Mouse (Mus musculus) midbrain, embryonic 16.5 days (tissue): ENCODE data around the gene Sergef. TPM values are rescaled to one million over a fixed set of nuclear protein-coding genes. Genes with fewer than 3 reads are reported as not detected.

Experiments
- ATAC-seq: fragments of 200-750 bp; cut with Nextera tagmentation; 2 replicates; pipeline ENCODE4 v1.8.0; 2017; ENCODE audit warnings: moderate TSS enrichment
- H3K27ac ChIP-seq: fragments of 300-500 bp; sonication (generic); 2 replicates; pipeline ENCODE4 v1.5.1; 2014; ENCODE audit warnings: mild to moderate bottlenecking, low read length, mixed read lengths
- H3K27me3 ChIP-seq: fragments of 300-500 bp; sonication (generic); 2 replicates; pipeline ENCODE4 v1.6.1; 2014; ENCODE audit warnings: low read depth, low read length, mixed read lengths; ENCODE audit not compliant: control insufficient read depth, insufficient read depth
- H3K36me3 ChIP-seq: fragments of 300-500 bp; sonication (generic); 2 replicates; pipeline ENCODE4 v1.6.1; 2014; ENCODE audit warnings: mild to moderate bottlenecking, low read length, moderate library complexity, mixed read lengths; ENCODE audit not compliant: control insufficient read depth, insufficient read depth
- H3K4me1 ChIP-seq: fragments of 300-500 bp; sonication (generic); 2 replicates; pipeline ENCODE4 v1.6.1; 2014; ENCODE audit warnings: mild to moderate bottlenecking, low read length, mixed read lengths; ENCODE audit not compliant: control insufficient read depth, insufficient read depth
- H3K4me2 ChIP-seq: fragments of 300-500 bp; sonication (generic); 2 replicates; pipeline ENCODE4 v1.6.1; 2014; ENCODE audit warnings: mild to moderate bottlenecking, low read length, mixed read lengths
- H3K4me3 ChIP-seq: fragments of 300-500 bp; sonication (generic); 2 replicates; pipeline ENCODE4 v1.5.1; 2014; ENCODE audit warnings: low read depth, mild to moderate bottlenecking, low read length, moderate library complexity, mixed read lengths
- H3K9ac ChIP-seq: fragments of 300-500 bp; sonication (generic); 2 replicates; pipeline ENCODE4 v1.6.1; 2014; ENCODE audit warnings: low read depth, low read length, mixed read lengths
- H3K9me3 ChIP-seq: fragments of 300-500 bp; sonication (generic); replicated peaks from 2 replicates; pipeline ENCODE4 v1.6.1; 2014; ENCODE audit warnings: mild to moderate bottlenecking, low read length, mixed read lengths; ENCODE audit not compliant: control insufficient read depth, poor library complexity, severe bottlenecking
- WGBS: fragments of 180-500 bp; shearing (Covaris S2); extraction: QIAGEN DNeasy Blood & Tissue Kit; methylation state at CpG from one replicate; pipeline ENCODE4 v1.1.7; 2014; 5-methylcytosine and 5-hydroxymethylcytosine counted together
- polyA plus RNA-seq: library from polyadenylated mRNA; unstranded; fragments of >200 nt; fragmentation: Nextera tagmentation; extraction: Ambion mirVana; gene quantifications from 2 replicates; pipeline ENCODE4 v1.2.1, GENCODE M21; 2015

Gene Sergef
- polyA plus RNA-seq, 1 experiment from 2014 or later = 45.8 TPM

DNA sequence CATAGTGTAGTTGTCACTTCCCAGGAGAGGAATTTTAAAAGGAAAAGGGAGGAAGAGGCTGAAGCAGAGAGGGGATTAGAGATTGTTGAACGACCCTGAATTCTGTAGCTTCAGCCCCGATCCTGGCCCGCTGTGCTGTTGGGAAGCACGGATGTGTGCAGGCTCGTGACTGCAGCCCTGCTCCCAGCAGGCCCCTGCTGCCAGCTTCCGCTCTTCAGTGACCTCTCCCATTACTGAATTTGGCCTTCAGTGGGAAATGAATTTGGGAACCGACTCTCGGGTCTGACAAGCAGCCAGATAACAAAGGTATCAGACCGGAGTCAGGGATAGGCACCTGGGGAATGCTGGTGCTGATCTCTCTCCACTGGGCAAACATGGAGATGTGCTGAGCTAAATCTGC, 166.5 kb downstream of the Sergef start:
- H3K27me3 ChIP-seq = no peaks in the 10 kb centered on the region
- H3K9ac ChIP-seq = peak overlapping the region; percentile 32; the same call in 1 of the 2 replicates

DNA sequence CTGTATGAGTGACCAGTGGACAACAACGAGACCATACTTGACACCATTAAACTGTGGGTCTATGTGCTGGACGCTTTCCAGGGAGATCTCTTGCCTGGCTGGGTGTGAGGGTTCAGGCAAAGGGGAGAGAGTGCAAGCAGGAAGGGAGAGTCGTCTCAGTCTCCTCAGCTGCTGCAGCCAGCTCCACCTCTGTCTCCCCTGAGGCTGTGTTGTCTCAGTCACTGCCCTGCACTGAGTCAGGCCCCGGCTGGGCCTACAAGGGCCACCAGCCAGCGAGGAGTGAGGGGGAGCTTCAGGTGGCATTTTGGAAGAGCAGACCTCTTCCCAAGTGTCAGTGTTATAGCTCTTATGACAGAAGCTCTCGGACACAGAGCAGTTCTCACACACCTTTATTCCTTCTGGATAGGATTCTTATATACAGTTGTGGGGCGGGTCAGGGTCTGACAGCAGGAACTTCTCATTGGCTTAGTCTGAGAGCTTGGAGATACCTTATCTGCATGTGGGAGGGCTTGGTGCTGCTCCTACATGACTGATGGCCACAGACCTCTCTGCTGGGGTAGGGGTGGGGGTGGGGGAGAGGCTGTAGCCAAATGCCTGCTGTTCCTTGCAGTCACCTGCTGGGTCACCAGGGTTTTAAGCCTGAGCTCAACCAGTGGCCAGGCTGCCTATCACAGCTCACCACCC, 168.4 kb downstream of the Sergef start:
- no peaks in the 10 kb centered on the region for H3K9me3 ChIP-seq
- no peak overlapping the region for H3K4me3 ChIP-seq
- no peaks in the 10 kb centered on the region for H3K27me3 ChIP-seq
- H3K9ac ChIP-seq = no peak overlapping the region
- no peaks in the 10 kb centered on the region for H3K36me3 ChIP-seq
- no peak overlapping the region for H3K27ac ChIP-seq
- ATAC-seq = no peak
- H3K4me2 ChIP-seq = no peak overlapping the region
- H3K4me1 ChIP-seq = peaks cover 12% of the 10 kb centered on the region
- 76% methylated on average over 7 of the region's 7 CpGs for WGBS

More for the DNA sequence above, 166.5 kb downstream of the Sergef start:
- 16% methylated on average over 9 of the region's 9 CpGs for WGBS
- no peaks in the 10 kb centered on the region for H3K9me3 ChIP-seq
- ATAC-seq = peak; percentile 61; the same call in 1 of the 2 replicates
- no peaks in the 10 kb centered on the region for H3K36me3 ChIP-seq
- no peak overlapping the region for H3K4me3 ChIP-seq
- peak overlapping the region; percentile 34; the same call in 1 of the 2 replicates for H3K27ac ChIP-seq
- no peak overlapping the region for H3K4me2 ChIP-seq
- H3K4me1 ChIP-seq = peaks cover 9% of the 10 kb centered on the region

DNA sequence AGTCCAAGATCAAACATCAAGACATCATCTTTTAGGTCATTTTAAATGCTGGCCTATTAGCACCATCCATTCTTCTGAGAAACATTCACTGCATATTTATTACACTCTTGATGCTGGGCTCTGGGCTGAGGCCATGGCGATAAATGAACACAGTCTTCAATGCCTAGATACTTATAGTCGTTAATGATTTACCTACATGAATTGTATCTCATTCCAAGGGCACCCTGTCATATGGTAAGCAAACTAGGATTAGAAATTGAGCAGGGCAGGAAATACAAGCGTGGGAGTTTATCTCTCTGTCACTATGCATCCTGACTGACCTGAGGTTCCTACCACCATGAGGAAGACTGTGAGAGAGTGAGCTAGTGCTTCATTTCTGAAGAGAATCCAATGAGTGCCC, 170.1 kb downstream of the Sergef start:
- H3K9me3 ChIP-seq = no peaks in the 10 kb centered on the region
- 92% methylated on average over 3 of the region's 3 CpGs for WGBS
- H3K4me2 ChIP-seq = no peak overlapping the region
- H3K27me3 ChIP-seq = no peaks in the 10 kb centered on the region
- ATAC-seq = no peak
- H3K9ac ChIP-seq = no peak overlapping the region
- H3K27ac ChIP-seq = no peak overlapping the region
- H3K36me3 ChIP-seq = no peaks in the 10 kb centered on the region
- peaks cover 14% of the 10 kb centered on the region for H3K4me1 ChIP-seq
- no peak overlapping the region for H3K4me3 ChIP-seq

DNA sequence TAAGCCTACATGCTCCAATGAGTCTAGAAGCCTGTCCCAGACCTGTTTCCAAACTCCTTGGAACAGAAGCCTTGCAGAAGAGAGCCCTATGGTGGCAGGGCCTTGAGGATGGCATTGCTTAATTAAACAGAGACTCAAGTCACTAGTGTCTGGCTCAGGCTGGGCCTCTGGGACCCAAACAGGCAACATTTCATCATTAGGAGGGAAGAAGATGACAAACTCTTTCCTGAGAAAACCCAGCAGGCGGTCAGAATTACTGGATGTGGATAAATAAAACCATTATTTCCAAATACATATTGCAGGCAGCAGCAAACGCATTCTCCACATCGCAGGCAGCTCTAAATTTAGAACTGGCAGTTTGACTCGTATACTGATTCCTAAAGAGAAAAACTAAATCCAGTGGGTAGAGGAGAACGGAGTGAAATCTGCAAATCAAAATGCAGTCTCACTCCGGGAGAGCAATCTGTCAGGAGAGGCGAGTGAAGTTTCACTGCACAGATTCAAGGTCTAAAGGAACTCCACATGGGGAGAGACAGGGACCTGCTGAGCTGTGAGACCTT, 173.1 kb downstream of the Sergef start:
- no peaks in the 10 kb centered on the region for H3K9me3 ChIP-seq
- H3K27me3 ChIP-seq = no peaks in the 10 kb centered on the region
- peak overlapping the region; percentile 55 for H3K27ac ChIP-seq
- 59% methylated on average over 7 of the region's 7 CpGs for WGBS
- no peaks in the 10 kb centered on the region for H3K36me3 ChIP-seq
- no peak overlapping the region for H3K9ac ChIP-seq
- H3K4me2 ChIP-seq = no peak overlapping the region
- no peak for ATAC-seq
- H3K4me3 ChIP-seq = no peak overlapping the region
- peaks cover 5% of the 10 kb centered on the region for H3K4me1 ChIP-seq

DNA sequence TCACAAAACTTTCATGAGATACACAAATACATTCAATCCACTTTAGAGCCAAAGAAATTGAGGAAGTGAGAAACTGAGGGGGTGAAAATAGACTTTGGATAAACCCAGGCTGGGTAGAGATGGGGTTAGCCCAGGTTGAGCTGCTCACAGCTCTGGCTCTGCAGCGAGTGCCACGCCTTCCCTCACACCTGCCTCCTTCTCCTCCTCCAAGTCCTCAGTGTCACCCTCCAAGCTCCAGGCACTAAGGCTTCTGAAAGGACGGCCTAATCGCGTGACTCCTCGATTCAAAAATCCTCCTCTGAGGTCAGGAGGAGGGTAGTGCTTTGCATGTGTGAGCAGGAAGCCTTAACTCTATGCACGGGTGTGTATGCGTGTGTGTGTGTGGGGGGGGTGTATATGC, 176.5 kb downstream of the Sergef start:
- Histone ChIP-seq H3K27ac (no peak overlapping the region), H3K9me3 (no peaks in the 10 kb centered on the region), H3K27me3 (no peaks in the 10 kb centered on the region), H3K36me3 (no peaks in the 10 kb centered on the region), H3K4me3 (no peak overlapping the region), H3K4me1 (peaks cover 14% of the 10 kb centered on the region), H3K9ac (no peak overlapping the region), H3K4me2 (no peak overlapping the region)
- ATAC-seq = no peak
- 83% methylated on average over 8 of the region's 8 CpGs for WGBS

DNA sequence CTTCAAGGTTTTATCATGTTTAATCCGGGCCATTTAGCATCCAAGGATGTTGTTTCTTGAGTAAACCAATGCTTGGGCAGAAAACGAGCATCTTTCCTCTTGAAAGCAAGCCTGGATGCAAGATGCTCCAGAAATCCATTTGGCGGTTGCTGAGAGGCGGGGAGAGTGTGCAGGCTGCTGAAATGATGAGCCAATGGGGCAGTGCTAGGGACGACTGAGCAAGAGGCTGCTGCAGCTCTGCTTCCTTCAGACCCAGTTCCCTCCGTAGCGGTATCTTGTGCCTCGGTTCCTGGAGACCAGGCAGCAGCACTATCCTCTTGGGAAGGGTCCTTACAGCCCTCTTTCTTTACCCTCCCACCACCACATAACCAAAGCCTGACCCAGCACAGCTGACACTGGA, 177.3 kb downstream of the Sergef start:
- no peak for ATAC-seq
- no peak overlapping the region for H3K9ac ChIP-seq
- 67% methylated on average over 8 of the region's 8 CpGs for WGBS

DNA sequence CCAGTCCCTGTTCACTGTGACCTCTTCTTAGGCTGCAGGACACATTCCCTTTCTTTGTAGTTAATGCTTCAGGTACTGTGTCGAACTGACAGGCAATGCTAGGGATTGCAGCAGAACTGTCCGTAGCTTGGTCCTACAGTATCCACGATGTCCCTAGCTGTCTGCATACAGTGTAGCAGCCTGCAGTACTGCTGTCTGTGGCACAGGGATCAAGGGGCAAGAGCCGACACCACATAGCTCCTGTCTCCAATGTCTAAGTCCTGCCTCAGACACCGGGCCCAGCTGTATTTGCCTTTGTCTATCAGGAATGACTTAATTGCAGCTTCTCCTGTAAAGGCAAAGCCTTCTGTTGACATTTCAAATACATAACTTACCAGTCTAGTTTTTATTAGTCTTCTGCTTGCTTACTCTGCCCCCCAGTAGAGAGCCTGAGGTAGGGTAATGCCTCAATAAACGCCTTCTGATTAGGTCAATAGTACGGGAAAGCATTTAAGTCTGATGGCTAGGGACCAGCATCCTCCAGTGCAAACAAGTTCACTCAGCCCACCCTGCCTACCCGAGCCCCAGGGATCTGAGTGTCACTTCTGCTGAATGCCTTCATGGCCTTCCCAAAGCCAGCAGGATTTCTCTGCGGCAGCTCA, 179.9 kb downstream of the Sergef start:
- peak; percentile 40; the same call in 1 of the 2 replicates for ATAC-seq
- Histone ChIP-seq H3K9me3 (no peaks in the 10 kb centered on the region), H3K9ac (peak overlapping the region; percentile 23; the same call in 1 of the 2 replicates)

More for the DNA sequence above, 177.3 kb downstream of the Sergef start:
- Histone ChIP-seq H3K9me3 (no peaks in the 10 kb centered on the region), H3K4me2 (no peak overlapping the region), H3K27ac (no peak overlapping the region), H3K36me3 (no peaks in the 10 kb centered on the region), H3K27me3 (no peaks in the 10 kb centered on the region), H3K4me3 (no peak overlapping the region), H3K4me1 (peaks cover 14% of the 10 kb centered on the region)

DNA sequence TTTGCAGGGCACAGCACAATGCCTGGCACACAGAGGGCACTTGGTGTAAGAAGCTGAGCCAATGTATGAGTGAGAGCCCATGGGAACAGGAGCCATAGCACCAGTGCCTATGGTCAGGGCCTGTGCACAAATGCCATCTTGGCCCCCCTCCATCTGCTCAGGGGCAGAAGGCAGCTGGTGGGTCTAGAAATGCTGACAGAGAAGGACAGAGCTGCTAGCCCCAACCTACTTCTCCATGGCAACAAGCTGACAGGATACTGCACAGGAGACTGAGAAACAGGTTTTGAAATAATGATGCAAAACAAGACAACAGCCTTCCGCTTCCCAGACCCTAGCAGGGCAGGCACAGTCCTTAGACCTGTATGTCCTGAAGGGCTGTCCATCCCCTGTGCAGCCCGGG, 180.4 kb downstream of the Sergef start:
- 69% methylated on average over 2 of the region's 2 CpGs for WGBS
- no peak overlapping the region for H3K4me2 ChIP-seq
- 0 out of 2 replicates have a peak, but pooled peaks cover 4% of the 10 kb centered on the region for H3K36me3 ChIP-seq
- no peaks in the 10 kb centered on the region for H3K9me3 ChIP-seq
- no peaks in the 10 kb centered on the region for H3K27me3 ChIP-seq
- peak; percentile 55 for ATAC-seq
- H3K4me3 ChIP-seq = no peak overlapping the region
- H3K4me1 ChIP-seq = peaks cover 14% of the 10 kb centered on the region
- peak overlapping the region; percentile 81 for H3K27ac ChIP-seq
- H3K9ac ChIP-seq = peak overlapping the region; percentile 23

More for the DNA sequence above, 179.9 kb downstream of the Sergef start:
- 0 out of 2 replicates have a peak, but pooled peaks cover 4% of the 10 kb centered on the region for H3K36me3 ChIP-seq
- peaks cover 10% of the 10 kb centered on the region for H3K4me1 ChIP-seq
- H3K4me3 ChIP-seq = no peak overlapping the region
- no peak overlapping the region for H3K4me2 ChIP-seq
- H3K27ac ChIP-seq = peak overlapping the region; percentile 81
- 71% methylated on average over 9 of the region's 9 CpGs for WGBS
- H3K27me3 ChIP-seq = no peaks in the 10 kb centered on the region

DNA sequence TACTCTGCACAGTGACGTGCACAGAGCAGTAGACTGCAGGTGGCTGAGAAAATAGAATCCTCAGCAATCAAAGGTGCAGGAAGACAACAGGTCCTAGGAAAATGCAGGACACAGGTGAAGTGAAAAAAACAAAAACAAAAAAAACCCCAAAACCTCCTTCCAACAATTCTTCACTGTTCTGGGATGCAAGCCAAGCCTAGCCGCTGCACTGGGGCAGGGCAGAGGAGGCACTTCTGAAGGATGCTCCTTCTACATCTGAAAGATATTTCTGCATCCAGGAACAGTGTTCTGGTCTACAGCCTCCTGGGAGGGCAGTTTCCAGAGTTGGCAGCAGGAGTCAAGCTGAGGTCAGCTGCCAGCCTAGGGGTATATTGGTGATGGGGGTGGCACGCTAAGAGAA, 181.7 kb downstream of the Sergef start:
- peak overlapping the region; percentile 2; the same call in 1 of the 2 replicates for H3K27ac ChIP-seq
- no peak overlapping the region for H3K4me3 ChIP-seq
- H3K36me3 ChIP-seq = 0 out of 2 replicates have a peak, but pooled peaks cover 4% of the 10 kb centered on the region
- 66% methylated on average over 3 of the region's 3 CpGs for WGBS
- no peaks in the 10 kb centered on the region for H3K9me3 ChIP-seq
- H3K27me3 ChIP-seq = no peaks in the 10 kb centered on the region
- no peak overlapping the region for H3K4me2 ChIP-seq
- H3K9ac ChIP-seq = no peak overlapping the region
- H3K4me1 ChIP-seq = peaks cover 22% of the 10 kb centered on the region
- ATAC-seq = no peak
